In genomic region chr8:105170381-105171115, GRCm38 (mm10) we compare ENCODE assay signal across 8 mouse cellular contexts. TPM values are rescaled to one million over a fixed set of nuclear protein-coding genes. Genes with fewer than 3 reads are reported as not detected.
DNase-seq lines count a peak whose midpoint lies in the region; ATAC-seq lines count a peak whose summit lies in the region.

Gene Cbfb, plus strand, starts transcription at chr8:105170674.

- H3K9ac ChIP-seq in embryonic facial prominence, embryonic 14.5 days (ENCODE audit: low read depth, low read length) = peak within 1 kb of the TSS; percentile 97
- peak within 1 kb of the TSS; percentile 99 for H3K9ac ChIP-seq in limb, embryonic 13.5 days
- H3K9ac ChIP-seq in midbrain, embryonic 15.5 days = peak within 1 kb of the TSS; percentile 58

- H3K4me3 ChIP-seq in embryonic facial prominence, embryonic 14.5 days (ENCODE audit: low read depth, low read length) = peak within 1 kb of the TSS; percentile 89
- H3K4me3 ChIP-seq in limb, embryonic 13.5 days = peak within 1 kb of the TSS; percentile 91
- peak within 1 kb of the TSS; percentile 91 for H3K4me3 ChIP-seq in midbrain, embryonic 15.5 days

- peak within 1 kb of the TSS; percentile 99 for H3K27ac ChIP-seq in embryonic facial prominence, embryonic 14.5 days (replicated peaks; ENCODE audit: low read depth, low read length)
- H3K27ac ChIP-seq in limb, embryonic 13.5 days = peak within 1 kb of the TSS; percentile 99
- H3K27ac ChIP-seq in midbrain, embryonic 15.5 days = peak within 1 kb of the TSS; percentile 81

- DNase-seq in 416B (ENCODE audit: low read depth) = peak; percentile 99
- peak; percentile 93 to 97 for DNase-seq in adrenal gland, postnatal 4 days (ENCODE audit: low spot score in 2 of 2)
- DNase-seq in embryonic facial prominence, embryonic 14.5 days (ENCODE audit: low spot score) = peak; percentile 99
- DNase-seq in heart, adult 8-10 months (ENCODE audit: low spot score) = peak; percentile 94
- peak; percentile 95 to 97 for DNase-seq in kidney, adult 8-10 months
- DNase-seq in spleen, adult 18-20 months = peak; percentile 95 to 98

- H3K4me1 ChIP-seq in embryonic facial prominence, embryonic 14.5 days (ENCODE audit: control insufficient read depth, insufficient read depth, low read length) = peaks cover 8% of the 10 kb centered on the region
- H3K4me1 ChIP-seq in limb, embryonic 13.5 days = peaks cover 30% of the 10 kb centered on the region
- peaks cover 19% of the 10 kb centered on the region for H3K4me1 ChIP-seq in midbrain, embryonic 15.5 days

- no peaks in the 10 kb centered on the region for H3K9me3 ChIP-seq in embryonic facial prominence, embryonic 14.5 days (ENCODE audit: control insufficient read depth, low read length)
- no peaks in the 10 kb centered on the region for H3K9me3 ChIP-seq in limb, embryonic 13.5 days
- no peaks in the 10 kb centered on the region for H3K9me3 ChIP-seq in midbrain, embryonic 15.5 days

- no peaks in the 10 kb centered on the region for H3K27me3 ChIP-seq in embryonic facial prominence, embryonic 14.5 days (replicated peaks; ENCODE audit: control insufficient read depth, insufficient read depth, low read length)
- no peaks in the 10 kb centered on the region for H3K27me3 ChIP-seq in limb, embryonic 13.5 days
- H3K27me3 ChIP-seq in midbrain, embryonic 15.5 days (replicated peaks) = no peaks in the 10 kb centered on the region

- peak within 1 kb of the TSS; percentile 59 for H3K4me2 ChIP-seq in embryonic facial prominence, embryonic 14.5 days (ENCODE audit: low read depth, low read length)
- peak within 1 kb of the TSS; percentile 77 for H3K4me2 ChIP-seq in limb, embryonic 13.5 days (replicated peaks)
- peak within 1 kb of the TSS; percentile 66 for H3K4me2 ChIP-seq in midbrain, embryonic 15.5 days

- WGBS in embryonic facial prominence, embryonic 14.5 days = under 1% methylated on average over 30 of the region's 86 CpGs
- under 1% methylated on average over 65 of the region's 86 CpGs for WGBS in limb, embryonic 13.5 days
- WGBS in midbrain, embryonic 15.5 days = under 1% methylated on average over 64 of the region's 86 CpGs

- peak; percentile 96 for ATAC-seq in embryonic facial prominence, embryonic 14.5 days (ENCODE audit: low read depth)
- ATAC-seq in limb, embryonic 13.5 days (ENCODE audit: low FRiP score, low read depth) = peak; percentile 96
- peak; percentile 93 for ATAC-seq in midbrain, embryonic 15.5 days (replicated peaks)

- H3K36me3 ChIP-seq in embryonic facial prominence, embryonic 14.5 days (ENCODE audit: control insufficient read depth, insufficient read depth, low read length) = 0 out of 2 replicates have a peak, but pooled peaks cover 7% of the 10 kb centered on the region
- peaks cover 6% of the 10 kb centered on the region; the same call in 1 of the 2 replicates for H3K36me3 ChIP-seq in limb, embryonic 13.5 days
- H3K36me3 ChIP-seq in midbrain, embryonic 15.5 days (replicated peaks) = no peaks in the 10 kb centered on the region

RNA-seq across cellular contexts. Expression of gene Cbfb, which starts in this region (rescaled TPM):
- total RNA-seq in adrenal gland, postnatal 4 days (2021) = 10 to 100 TPM; 66.4 to 70.2 TPM
- 104 and 112 TPM in 2 replicates for polyA plus RNA-seq in embryonic facial prominence, embryonic 14.5 days (2014; fragmentation: Nextera tagmentation; extraction: Ambion mirVana)
- total RNA-seq in heart, adult 8-10 months (2022) = 10 to 100 TPM; 19.2 to 21.8 (median 21.0) TPM
- 97.1 and 101 TPM in 2 replicates for polyA plus RNA-seq in limb, embryonic 13.5 days (2015; fragmentation: Nextera tagmentation; extraction: Ambion mirVana)
- 20.3 and 22.5 TPM in 2 replicates for polyA plus RNA-seq in midbrain, embryonic 15.5 days (2015; fragmentation: Nextera tagmentation; extraction: Ambion mirVana)

Comparison
In these comparisons a context has a peak if more than half of its experiments do, and no peak if none do; other contexts are left out.
1. Peak in every context shown above with its lines: DNase-seq, ATAC-seq, H3K4me3 ChIP-seq and H3K27ac ChIP-seq.